Mouse (Mus musculus): Measurements from ENCODE around the gene D130043K22Rik. TPM values are rescaled to one million over a fixed set of nuclear protein-coding genes. Genes with fewer than 3 reads are reported as not detected.

Gene D130043K22Rik
- 1.1 and 1.6 TPM in 2 replicates for polyA plus RNA-seq (2014; fragmentation: Nextera tagmentation; extraction: Ambion mirVana)

- Histone ChIP-seq H3K27me3 (replicated peaks; ENCODE audit: control insufficient read depth, insufficient read depth, low read length) (no peaks in the 10 kb centered on the region), H3K36me3 (ENCODE audit: control insufficient read depth, insufficient read depth, low read length) (peaks cover 13% of the 10 kb centered on the region), H3K9ac (ENCODE audit: low read depth, low read length) (peak within 1 kb of the TSS; percentile 57), H3K4me1 (ENCODE audit: control insufficient read depth, insufficient read depth, low read length) (peaks cover 6% of the 10 kb centered on the region; the same call in 1 of the 2 replicates), H3K4me2 (ENCODE audit: low read depth, low read length) (peak within 1 kb of the TSS; percentile 86), H3K4me3 (ENCODE audit: low read depth, low read length) (peak within 1 kb of the TSS; percentile 46), H3K27ac (replicated peaks; ENCODE audit: low read depth, low read length) (no peak within 1 kb of the TSS), H3K9me3 (ENCODE audit: control insufficient read depth, low read length) (no peaks in the 10 kb centered on the region)
- peak; percentile 92 for ATAC-seq (ENCODE audit: low read depth)
- DNase-seq (ENCODE audit: low spot score) = peak; percentile 67
- 14% methylated on average over 40 of the region's 40 CpGs for WGBS
These were observed at the start of gene D130043K22Rik for GRCm38 (mm10) chr13:24844983-24845955. TSS of gene D130043K22Rik (plus strand) at chr13:24845135.

GRCm38 (mm10) chr13:24798686-24799085, 46.2 kb upstream of the D130043K22Rik start:
- 95% methylated on average over 4 of the region's 4 CpGs for WGBS
- DNase-seq (ENCODE audit: low spot score) = no peak
- Histone ChIP-seq H3K4me1 (ENCODE audit: control insufficient read depth, insufficient read depth, low read length) (peaks cover 10% of the 10 kb centered on the region; the same call in 1 of the 2 replicates), H3K27ac (replicated peaks; ENCODE audit: low read depth, low read length) (no peak overlapping the region), H3K9ac (ENCODE audit: low read depth, low read length) (no peak overlapping the region), H3K36me3 (ENCODE audit: control insufficient read depth, insufficient read depth, low read length) (no peaks in the 10 kb centered on the region), H3K4me2 (ENCODE audit: low read depth, low read length) (no peak overlapping the region), H3K9me3 (ENCODE audit: control insufficient read depth, low read length) (no peaks in the 10 kb centered on the region), H3K27me3 (replicated peaks; ENCODE audit: control insufficient read depth, insufficient read depth, low read length) (no peaks in the 10 kb centered on the region), H3K4me3 (ENCODE audit: low read depth, low read length) (no peak overlapping the region)
- ATAC-seq (ENCODE audit: low read depth) = no peak

- H3K9me3 ChIP-seq (ENCODE audit: control insufficient read depth, low read length) = no peaks in the 10 kb centered on the region
- peak overlapping the region; percentile 86 for H3K4me2 ChIP-seq (ENCODE audit: low read depth, low read length)
- 0 out of 2 replicates have a peak overlapping the region, but pooled peaks have one; percentile 90 for H3K27ac ChIP-seq (replicated peaks; ENCODE audit: low read depth, low read length)
- DNase-seq (ENCODE audit: low spot score) = no peak
- H3K4me1 ChIP-seq (ENCODE audit: control insufficient read depth, insufficient read depth, low read length) = peaks cover 15% of the 10 kb centered on the region; the same call in 1 of the 2 replicates
- H3K36me3 ChIP-seq (ENCODE audit: control insufficient read depth, insufficient read depth, low read length) = no peaks in the 10 kb centered on the region
- ATAC-seq (ENCODE audit: low read depth) = no peak
- H3K4me3 ChIP-seq (ENCODE audit: low read depth, low read length) = peak overlapping the region; percentile 87
- WGBS = 59% methylated on average over 5 of the region's 5 CpGs
- H3K27me3 ChIP-seq (replicated peaks; ENCODE audit: control insufficient read depth, insufficient read depth, low read length) = no peaks in the 10 kb centered on the region
- H3K9ac ChIP-seq (ENCODE audit: low read depth, low read length) = no peak overlapping the region
These were observed 45.6 kb upstream of the D130043K22Rik start for GRCm38 (mm10) chr13:24799378-24799777.

DNA sequence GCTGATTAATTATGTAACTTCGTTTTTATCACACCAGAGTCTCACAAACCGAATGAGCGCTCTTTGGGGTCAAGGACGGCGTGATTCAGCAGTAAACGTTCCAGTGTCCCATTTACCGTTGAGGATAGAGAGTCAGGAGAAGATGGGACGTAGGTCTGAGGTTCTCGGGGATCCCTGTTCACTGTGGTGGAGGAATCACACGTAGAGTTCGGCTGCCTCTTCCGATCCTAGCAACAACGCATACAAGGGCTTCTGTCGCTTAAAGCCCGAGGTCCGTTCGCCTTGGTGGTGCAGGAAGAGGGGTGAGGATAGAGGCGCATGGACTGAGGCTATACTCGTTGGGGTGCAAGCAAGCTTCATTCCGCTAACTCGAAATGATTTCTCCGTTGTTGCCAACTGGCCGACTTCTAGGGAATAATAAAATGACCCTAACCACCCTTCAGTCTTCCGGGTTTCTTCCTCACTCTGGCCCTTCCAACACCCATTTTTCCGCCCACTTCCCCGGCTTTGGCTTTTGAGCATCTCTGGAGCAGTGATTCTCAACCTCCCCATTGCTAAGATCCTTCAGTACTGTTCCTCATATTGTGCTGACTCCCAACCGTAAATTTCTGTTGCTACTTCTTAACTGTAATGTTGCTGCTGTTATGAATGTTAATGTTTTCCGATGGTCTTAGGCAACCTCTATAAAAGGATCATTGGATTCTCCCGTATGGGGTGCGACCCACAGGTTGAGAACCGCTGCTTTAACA, 44.8 kb upstream of the D130043K22Rik start:
- H3K27me3 ChIP-seq (replicated peaks; ENCODE audit: control insufficient read depth, insufficient read depth, low read length) = no peaks in the 10 kb centered on the region
- H3K9me3 ChIP-seq (ENCODE audit: control insufficient read depth, low read length) = no peaks in the 10 kb centered on the region
- DNase-seq (ENCODE audit: low spot score) = peak; percentile 42
- peak overlapping the region; percentile 90 for H3K27ac ChIP-seq (replicated peaks; ENCODE audit: low read depth, low read length)
- ATAC-seq (ENCODE audit: low read depth) = peak; percentile 39
- peak overlapping the region; percentile 97 for H3K9ac ChIP-seq (ENCODE audit: low read depth, low read length)
- peak overlapping the region; percentile 86 for H3K4me2 ChIP-seq (ENCODE audit: low read depth, low read length)
- WGBS = under 1% methylated on average over 31 of the region's 31 CpGs
- peaks cover 18% of the 10 kb centered on the region for H3K4me1 ChIP-seq (ENCODE audit: control insufficient read depth, insufficient read depth, low read length)
- peaks cover 5% of the 10 kb centered on the region; the same call in 1 of the 2 replicates for H3K36me3 ChIP-seq (ENCODE audit: control insufficient read depth, insufficient read depth, low read length)
- peak overlapping the region; percentile 87 for H3K4me3 ChIP-seq (ENCODE audit: low read depth, low read length)

DNA sequence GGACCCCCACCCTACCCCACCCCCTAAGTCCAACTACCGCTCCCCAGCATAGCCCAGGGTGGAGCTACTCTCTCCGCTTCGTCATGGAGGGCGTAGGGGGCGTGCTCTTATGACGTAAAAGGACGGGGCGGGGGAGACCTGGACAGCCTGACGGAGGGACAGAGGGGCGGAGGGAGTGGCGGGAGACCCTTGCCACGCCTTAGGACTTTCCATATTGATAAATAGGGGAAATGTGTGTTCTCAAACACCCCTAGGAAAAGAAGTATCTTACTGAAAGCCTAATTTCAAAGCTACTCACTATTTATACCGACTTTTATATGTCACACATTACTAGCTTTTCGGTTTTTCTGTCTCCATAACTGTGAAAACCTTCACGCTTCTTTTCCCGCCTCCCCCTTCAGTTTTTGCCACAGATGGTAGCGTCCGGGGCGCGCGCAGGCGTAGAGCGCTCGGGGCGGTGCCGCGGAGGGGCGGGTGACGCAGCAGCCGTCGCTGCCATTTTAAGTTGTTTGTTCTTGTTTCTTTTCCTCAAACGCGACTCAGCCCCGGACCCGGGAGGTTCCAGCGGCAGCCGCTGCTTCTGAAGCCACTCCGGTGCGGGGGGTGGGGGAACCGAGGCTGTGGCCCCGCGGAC, 44.1 kb upstream of the D130043K22Rik start:
- H3K27me3 ChIP-seq (replicated peaks; ENCODE audit: control insufficient read depth, insufficient read depth, low read length) = no peaks in the 10 kb centered on the region
- no peaks in the 10 kb centered on the region for H3K9me3 ChIP-seq (ENCODE audit: control insufficient read depth, low read length)
- peak overlapping the region; percentile 97 for H3K9ac ChIP-seq (ENCODE audit: low read depth, low read length)
- peak overlapping the region; percentile 99 for H3K27ac ChIP-seq (replicated peaks; ENCODE audit: low read depth, low read length)
- H3K4me2 ChIP-seq (ENCODE audit: low read depth, low read length) = peak overlapping the region; percentile 86
- ATAC-seq (ENCODE audit: low read depth) (peak; percentile 97), DNase-seq (ENCODE audit: low spot score) (peak; percentile 99)
- H3K4me3 ChIP-seq (ENCODE audit: low read depth, low read length) = peak overlapping the region; percentile 87
- peaks cover 12% of the 10 kb centered on the region for H3K36me3 ChIP-seq (ENCODE audit: control insufficient read depth, insufficient read depth, low read length)
- WGBS = under 1% methylated on average over 42 of the region's 42 CpGs
- H3K4me1 ChIP-seq (ENCODE audit: control insufficient read depth, insufficient read depth, low read length) = peaks cover 18% of the 10 kb centered on the region

- Histone ChIP-seq H3K4me2 (ENCODE audit: low read depth, low read length) (peak within 1 kb of the TSS; percentile 86), H3K27me3 (replicated peaks; ENCODE audit: control insufficient read depth, insufficient read depth, low read length) (no peaks in the 10 kb centered on the region), H3K9me3 (ENCODE audit: control insufficient read depth, low read length) (no peaks in the 10 kb centered on the region), H3K9ac (ENCODE audit: low read depth, low read length) (peak within 1 kb of the TSS; percentile 97), H3K36me3 (ENCODE audit: control insufficient read depth, insufficient read depth, low read length) (peaks cover 18% of the 10 kb centered on the region), H3K4me3 (ENCODE audit: low read depth, low read length) (peak within 1 kb of the TSS; percentile 87), H3K27ac (replicated peaks; ENCODE audit: low read depth, low read length) (peak within 1 kb of the TSS; percentile 99), H3K4me1 (ENCODE audit: control insufficient read depth, insufficient read depth, low read length) (peaks cover 18% of the 10 kb centered on the region)
- peak; percentile 44 for ATAC-seq (ENCODE audit: low read depth)
- WGBS = 0% methylated on average over 43 of the region's 74 CpGs
- peak; percentile 61 for DNase-seq (ENCODE audit: low spot score)
These were observed 43.5 kb upstream of the D130043K22Rik start, which contains the start of gene BC005537 for GRCm38 (mm10) chr13:24801308-24801921. TSS of gene BC005537 (plus strand) at chr13:24801657.

GRCm38 (mm10) chr13:24802131-24802691, 42.7 kb upstream of the D130043K22Rik start:
- DNase-seq (ENCODE audit: low spot score) = peak; percentile 54
- no peak for ATAC-seq (ENCODE audit: low read depth)
- H3K9ac ChIP-seq (ENCODE audit: low read depth, low read length) = peak overlapping the region; percentile 97
- peak overlapping the region; percentile 99; the same call in 1 of the 2 replicates for H3K27ac ChIP-seq (replicated peaks; ENCODE audit: low read depth, low read length)
- no peaks in the 10 kb centered on the region for H3K9me3 ChIP-seq (ENCODE audit: control insufficient read depth, low read length)
- no peaks in the 10 kb centered on the region for H3K27me3 ChIP-seq (replicated peaks; ENCODE audit: control insufficient read depth, insufficient read depth, low read length)
- H3K4me2 ChIP-seq (ENCODE audit: low read depth, low read length) = peak overlapping the region; percentile 82
- H3K4me1 ChIP-seq (ENCODE audit: control insufficient read depth, insufficient read depth, low read length) = peaks cover 18% of the 10 kb centered on the region
- peak overlapping the region; percentile 87 for H3K4me3 ChIP-seq (ENCODE audit: low read depth, low read length)
- under 1% methylated on average over 26 of the region's 26 CpGs for WGBS
- peaks cover 24% of the 10 kb centered on the region for H3K36me3 ChIP-seq (ENCODE audit: control insufficient read depth, insufficient read depth, low read length)
